Mouse (Mus musculus): Measurements from ENCODE around the gene Gm49405.

DNA sequence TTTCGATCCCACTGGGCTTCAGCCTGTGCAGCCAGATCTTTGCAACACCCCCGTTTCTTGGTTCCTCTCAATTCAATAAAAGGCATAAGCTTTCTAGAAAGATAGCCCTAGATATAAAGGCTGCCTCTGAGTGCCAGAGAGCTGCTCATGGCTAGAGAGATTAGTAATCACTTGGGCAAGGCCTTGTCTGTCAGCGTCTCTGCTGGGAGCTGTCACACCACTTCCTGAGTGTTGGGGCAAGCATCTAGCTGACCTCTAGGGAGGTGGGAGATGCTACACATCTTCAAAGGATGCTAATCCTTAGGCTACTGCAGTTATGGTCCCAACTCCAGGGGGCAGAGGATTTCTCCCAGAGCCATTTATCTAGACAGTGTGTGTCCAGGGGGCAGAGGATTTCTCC is 33.2 kb upstream of the Gm49405 start:
- TF ChIP-seq POLR2A (IDR thresholded peaks at IDR 0.05; ENCODE audit: low read depth, low read length) (no peak), CTCF (conservative IDR thresholded peaks at IDR 0.05; ENCODE audit: insufficient read depth, insufficient read length, low read depth, low read length) (no peak)

All from kidney, adult 2 months (tissue).